ENCODE assay signal across 8 mouse cellular contexts in genomic region chr4:105109990-105110683, GRCm38 (mm10). TPM values are rescaled to one million over a fixed set of nuclear protein-coding genes. Genes with fewer than 3 reads are reported as not detected.
DNase-seq lines count a peak whose midpoint lies in the region; ATAC-seq and TF ChIP-seq lines count a peak whose summit lies in the region.

No protein-coding gene starts in this region.

- H3K4me3 ChIP-seq in stomach, postnatal 0 days (ENCODE audit: low read depth, low read length): peak overlapping the region; percentile 75

- no peak for TF ChIP-seq CTCF in stomach, postnatal 0 days (IDR thresholded peaks at IDR 0.05; ENCODE audit: low read depth)

- ATAC-seq in frontal cortex, adult (ENCODE audit: low TSS enrichment): peak; percentile 62
- peak; percentile 64 for ATAC-seq in stomach, postnatal 0 days (ENCODE audit: low FRiP score, low TSS enrichment)

- H3K9me3 ChIP-seq in stomach, postnatal 0 days (ENCODE audit: control insufficient read depth, low read length): no peaks in the 10 kb centered on the region

- peak; percentile 10 to 46 for DNase-seq in kidney, postnatal 25 days
- no peak for DNase-seq in kidney, postnatal 14 days
- DNase-seq in cerebellum, adult 11-12 months: peak; percentile 74
- peak; percentile 59 for DNase-seq in left cerebral cortex, adult 11 months (ENCODE audit: low spot score)
- peak; percentile 37 for DNase-seq in mesoderm, embryonic 11.5 days (ENCODE audit: low read depth, low spot score)
- peak; percentile 26 for DNase-seq in stomach, postnatal 0 days (ENCODE audit: low spot score)
- no peak for DNase-seq in thymus, postnatal 4 days

- H3K27me3 ChIP-seq in stomach, postnatal 0 days (ENCODE audit: control insufficient read depth, insufficient read depth, low read length): no peaks in the 10 kb centered on the region

- peak overlapping the region; percentile 98 for H3K4me2 ChIP-seq in stomach, postnatal 0 days (replicated peaks; ENCODE audit: low read depth)

- H3K4me1 ChIP-seq in stomach, postnatal 0 days (replicated peaks; ENCODE audit: control insufficient read depth, insufficient read depth): 0 out of 2 replicates have a peak, but pooled peaks cover 3% of the 10 kb centered on the region

- H3K9ac ChIP-seq in stomach, postnatal 0 days (ENCODE audit: low read length): peak overlapping the region; percentile 78

- no peak for TF ChIP-seq EP300 in stomach, postnatal 0 days (optimal IDR thresholded peaks at IDR 0.05)

- peak overlapping the region; percentile 73 for H3K27ac ChIP-seq in stomach, postnatal 0 days (replicated peaks)

- WGBS in stomach, postnatal 0 days: 3% methylated on average over 21 of the region's 24 CpGs

- H3K36me3 ChIP-seq in stomach, postnatal 0 days (ENCODE audit: control insufficient read depth, insufficient read depth, low read length): no peaks in the 10 kb centered on the region

RNA-seq across cellular contexts. Expression of gene Prkaa2, which starts 0.4 kb away (rescaled TPM):
- polyA plus RNA-seq in stomach, postnatal 0 days (2015; fragmentation: Nextera tagmentation; extraction: Ambion mirVana): 3.6 and 4.5 TPM in 2 replicates

RNA-seq across cellular contexts. Expression of gene Plpp3, which starts 47.0 kb away (rescaled TPM):
- polyA plus RNA-seq in stomach, postnatal 0 days (2015; fragmentation: Nextera tagmentation; extraction: Ambion mirVana): 60.2 and 64.4 TPM in 2 replicates

Comparison
In these comparisons a context has a peak if more than half of its experiments do, and no peak if none do; other contexts are left out.
1. DNase-seq: peak in kidney, postnatal 25 days (2 of 2), cerebellum, adult 11-12 months (single experiment), left cerebral cortex, adult 11 months (single experiment), mesoderm, embryonic 11.5 days (single experiment) and stomach, postnatal 0 days (single experiment); none in kidney, postnatal 14 days (single experiment) and thymus, postnatal 4 days (single experiment).